Mouse (Mus musculus) C2C12 (cell line): ENCODE data around the gene Mllt1.

Experiments used
- CEBPB ChIP-seq: IDR thresholded peaks from one replicate; pipeline ENCODE4 v1.6.1; 2011; ENCODE audit warnings: low read depth, mild to moderate bottlenecking, control low read depth, moderate library complexity
- CTCF ChIP-seq: IDR thresholded peaks from one replicate; pipeline ENCODE4 v1.5.1; 2011; ENCODE audit not compliant: control insufficient read depth, insufficient read depth, insufficient read length
- FOSL1 ChIP-seq: IDR thresholded peaks from one replicate; pipeline ENCODE4 v1.8.0; 2011; ENCODE audit warnings: mild to moderate bottlenecking, low read length; ENCODE audit not compliant: poor library complexity, insufficient read depth, severe bottlenecking
- MAX ChIP-seq: IDR thresholded peaks from one replicate; pipeline ENCODE4 v1.6.1; 2011; ENCODE audit warnings: mild to moderate bottlenecking, control low read depth
- USF1 ChIP-seq: IDR thresholded peaks from one replicate; pipeline ENCODE4 v1.6.1; 2011; ENCODE audit warnings: low read depth, mild to moderate bottlenecking, control low read depth, moderate library complexity

GRCm38 (mm10) chr17:56861197-56861596 is 74.0 kb downstream of the Mllt1 start:
- TF ChIP-seq CTCF (no peak), CEBPB (no peak), USF1 (no peak), MAX (no peak), FOSL1 (no peak)
